Mouse (Mus musculus) cerebellum, adult 2 months (tissue): Measurements from ENCODE around the gene Prss22.

Experiments used
- CTCF ChIP-seq: fragments of 200-500 bp; IDR thresholded peaks from 2 replicates; pipeline ENCODE4 v1.5.1; 2011; ENCODE audit warnings: low read depth, mild to moderate bottlenecking, control low read depth, low read length, moderate library complexity, borderline replicate concordance; ENCODE audit not compliant: insufficient read depth
- POLR2A ChIP-seq: fragments of 200-500 bp; IDR thresholded peaks from 2 replicates; pipeline ENCODE4 v1.6.1; 2011; ENCODE audit warnings: low read length, control low read depth, borderline replicate concordance; ENCODE audit not compliant: insufficient read depth

DNA sequence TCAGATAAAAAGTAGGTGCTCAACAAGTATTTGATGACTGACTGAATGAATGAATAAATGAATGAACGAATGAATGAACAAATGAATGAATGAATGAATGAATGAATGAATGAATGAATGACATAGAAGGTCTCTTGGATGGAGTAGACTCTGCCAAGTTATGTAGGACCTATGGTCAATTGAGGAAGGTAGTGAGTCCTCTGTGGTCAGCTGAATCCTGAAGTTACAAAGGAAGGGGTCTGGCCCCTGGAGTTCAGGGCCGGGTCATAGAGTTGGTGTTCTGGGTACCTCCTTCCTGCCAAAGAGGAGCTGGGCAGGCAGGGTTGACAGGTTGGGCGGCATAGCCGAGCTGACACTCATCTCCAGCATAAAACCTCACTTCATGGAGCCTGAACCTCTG lies 39.9 kb upstream of the Prss22 start, which contains the start of gene Prss27:
- no peak for TF ChIP-seq POLR2A
- no peak for TF ChIP-seq CTCF
